Mouse (Mus musculus) intestine, embryonic 14.5 days (tissue): Measurements from ENCODE around the gene Zbtb32. TPM values are rescaled to one million over a fixed set of nuclear protein-coding genes. Genes with fewer than 3 reads are reported as not detected.

Experiments used
- ATAC-seq: fragments of 200-750 bp; cut with Nextera tagmentation; replicated peaks from 2 replicates; pipeline ENCODE4 v1.8.0; 2017; ENCODE audit warnings: low read depth, moderate number of reproducible peaks, moderate TSS enrichment, moderate library complexity; ENCODE audit not compliant: low FRiP score, low TSS enrichment
- DNase-seq: peaks from one replicate; pipeline ENCODE4 v3.0.0-alpha.2; 2018; ENCODE audit warnings: low spot score
- H3K27ac ChIP-seq: fragments of 300-500 bp; sonication (generic); 2 replicates; pipeline ENCODE4 v1.5.1; 2014; ENCODE audit warnings: low read depth, mild to moderate bottlenecking, control low read depth
- H3K27me3 ChIP-seq: fragments of 300-500 bp; sonication (generic); replicated peaks from 2 replicates; pipeline ENCODE4 v1.6.1; 2014; ENCODE audit warnings: low read length, control low read depth; ENCODE audit not compliant: control insufficient read depth, insufficient read depth
- H3K36me3 ChIP-seq: fragments of 300-500 bp; sonication (generic); 2 replicates; pipeline ENCODE4 v1.6.1; 2014; ENCODE audit warnings: low read length, control low read depth; ENCODE audit not compliant: control insufficient read depth, insufficient read depth
- H3K4me1 ChIP-seq: fragments of 300-500 bp; sonication (generic); replicated peaks from 2 replicates; pipeline ENCODE4 v1.6.1; 2014; ENCODE audit warnings: low read length, control low read depth, mixed read lengths; ENCODE audit not compliant: control insufficient read depth, insufficient read depth
- H3K4me2 ChIP-seq: fragments of 300-500 bp; sonication (generic); 2 replicates; pipeline ENCODE4 v1.6.1; 2014; ENCODE audit warnings: low read length
- H3K4me3 ChIP-seq: fragments of 300-500 bp; sonication (generic); 2 replicates; pipeline ENCODE4 v1.5.1; 2014; ENCODE audit warnings: low read depth, low read length, control low read depth, mixed read lengths
- H3K9ac ChIP-seq: fragments of 300-500 bp; sonication (generic); 2 replicates; pipeline ENCODE4 v1.6.1; 2014; ENCODE audit warnings: mild to moderate bottlenecking, low read length
- H3K9me3 ChIP-seq: fragments of 300-500 bp; sonication (generic); 2 replicates; pipeline ENCODE4 v1.6.1; 2016; ENCODE audit warnings: low read length, control low read depth; ENCODE audit not compliant: control insufficient read depth
- WGBS: fragments of 180-500 bp; shearing (Covaris S2); extraction: QIAGEN DNeasy Blood & Tissue Kit; methylation state at CpG from one replicate; pipeline ENCODE4 v1.1.7; 2014; 5-methylcytosine and 5-hydroxymethylcytosine counted together
- polyA plus RNA-seq: library from polyadenylated mRNA; unstranded; fragments of >200 nt; fragmentation: Nextera tagmentation; extraction: Ambion mirVana; gene quantifications from 2 replicates; pipeline ENCODE4 v1.2.1, GENCODE M21; 2014

Gene Zbtb32
- polyA plus RNA-seq, 1 experiment from 2014 or later: 0.83 TPM

DNA sequence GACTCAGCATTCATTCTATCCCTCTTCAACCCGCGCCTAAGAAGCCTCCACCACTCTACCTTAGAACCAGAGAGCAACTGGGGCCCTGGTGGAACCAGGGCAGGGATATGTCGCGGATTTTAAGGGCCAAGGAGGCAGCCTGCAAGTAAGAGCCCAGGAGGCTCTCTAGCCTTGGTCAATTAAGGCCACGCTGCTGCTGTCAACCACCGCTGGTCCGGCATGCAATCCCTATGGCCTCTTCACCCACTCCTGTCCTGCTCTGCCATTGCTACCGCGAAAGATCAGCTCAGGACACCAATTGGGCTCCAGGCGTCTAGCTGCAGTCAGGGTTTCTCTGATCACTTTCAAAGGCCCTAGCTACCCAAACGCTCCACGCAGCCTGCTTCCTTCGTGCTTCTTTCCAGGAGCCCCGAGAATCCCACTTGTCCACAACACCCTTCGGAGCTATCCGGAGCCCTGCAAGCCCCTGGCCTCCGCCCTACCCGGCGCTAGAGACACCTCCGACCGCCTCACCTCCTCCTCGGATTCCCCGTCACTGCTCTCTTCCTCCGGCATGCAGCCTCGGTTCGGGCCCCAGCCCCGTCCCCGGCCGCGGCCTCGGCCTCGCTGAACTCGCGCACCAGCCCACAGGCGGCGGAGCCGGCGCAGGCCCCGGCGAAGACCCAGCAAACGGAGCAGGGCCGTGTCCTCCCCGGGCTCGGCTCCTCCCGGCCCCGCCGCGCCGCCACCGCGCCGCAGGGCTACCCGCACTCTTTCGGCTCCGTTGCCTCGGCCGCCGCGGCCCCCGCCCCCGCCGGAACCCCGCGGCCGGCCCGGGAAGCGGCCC is 10.7 kb downstream of the Zbtb32 start:
- peak overlapping the region; percentile 95 for H3K9ac ChIP-seq
- peak overlapping the region; percentile 60 for H3K4me3 ChIP-seq
- H3K27ac ChIP-seq: peak overlapping the region; percentile 83
- WGBS: under 1% methylated on average over 56 of the region's 67 CpGs
- peak; percentile 33; the same call in 1 of the 2 replicates for ATAC-seq
- H3K9me3 ChIP-seq: no peaks in the 10 kb centered on the region
- H3K36me3 ChIP-seq: peaks cover 38% of the 10 kb centered on the region
- DNase-seq: peak; percentile 83
- H3K27me3 ChIP-seq: no peaks in the 10 kb centered on the region
- H3K4me1 ChIP-seq: peaks cover 14% of the 10 kb centered on the region
- peak overlapping the region; percentile 88 for H3K4me2 ChIP-seq

DNA sequence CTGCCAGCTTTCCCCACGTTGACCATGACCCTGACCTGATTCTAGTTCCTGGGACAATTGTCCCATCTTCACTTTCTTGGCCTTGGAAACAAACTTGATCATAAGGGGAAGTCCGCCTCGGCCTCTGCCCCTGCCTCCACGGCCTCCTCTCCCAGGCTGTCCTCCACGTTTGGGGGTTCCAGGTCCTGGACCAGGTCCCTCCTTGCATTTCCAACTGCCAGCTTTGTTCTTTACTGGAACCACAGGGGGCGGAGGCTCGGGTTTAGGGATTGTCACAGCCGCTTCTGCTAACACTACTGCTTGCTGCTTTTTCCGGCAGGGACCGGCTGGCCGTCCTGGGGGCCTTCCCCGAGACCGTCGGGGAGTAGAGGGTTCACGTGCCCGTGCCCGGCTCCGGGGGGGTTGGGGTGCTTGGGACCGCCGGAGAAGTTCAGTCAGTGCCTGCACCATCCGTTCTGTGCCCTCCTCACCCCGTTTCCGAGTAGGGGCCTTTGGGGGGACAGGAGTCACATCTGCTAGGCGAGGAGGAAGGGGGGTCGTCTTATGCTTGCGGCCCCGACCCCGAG is 12.2 kb downstream of the Zbtb32 start:
- no peak overlapping the region for H3K4me2 ChIP-seq
- no peaks in the 10 kb centered on the region for H3K27me3 ChIP-seq
- ATAC-seq: no peak
- H3K27ac ChIP-seq: no peak overlapping the region
- H3K9ac ChIP-seq: no peak overlapping the region
- no peak overlapping the region for H3K4me3 ChIP-seq
- peaks cover 14% of the 10 kb centered on the region for H3K4me1 ChIP-seq
- WGBS: 91% methylated on average over 28 of the region's 28 CpGs
- H3K9me3 ChIP-seq: no peaks in the 10 kb centered on the region
- H3K36me3 ChIP-seq: peaks cover 53% of the 10 kb centered on the region
- DNase-seq: no peak

DNA sequence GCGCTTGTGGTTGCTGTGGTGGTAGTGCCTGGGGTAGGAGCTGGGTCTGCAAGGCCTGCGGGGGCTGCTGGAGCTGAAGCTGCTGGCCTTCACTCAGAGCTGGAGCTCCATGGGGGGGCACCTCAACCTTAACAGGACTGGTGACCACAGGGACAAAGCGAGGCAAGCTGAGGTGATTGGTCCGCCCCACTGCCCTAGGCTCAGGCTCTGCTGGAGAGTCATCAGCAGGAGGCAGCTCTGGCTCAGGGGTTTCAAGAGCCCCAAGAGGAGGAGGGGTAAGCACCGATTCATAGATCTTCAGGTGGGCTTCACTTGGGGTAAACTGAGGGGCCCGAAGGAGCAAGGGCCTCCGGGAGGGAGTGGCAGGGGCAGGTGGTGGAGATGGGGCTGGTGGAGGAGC is 13.5 kb downstream of the Zbtb32 start:
- Histone ChIP-seq H3K27ac (no peak overlapping the region), H3K4me2 (no peak overlapping the region), H3K9me3 (no peaks in the 10 kb centered on the region), H3K36me3 (peaks cover 67% of the 10 kb centered on the region), H3K4me3 (no peak overlapping the region), H3K4me1 (peaks cover 14% of the 10 kb centered on the region), H3K9ac (no peak overlapping the region), H3K27me3 (no peaks in the 10 kb centered on the region)
- no peak for DNase-seq
- 92% methylated on average over 7 of the region's 7 CpGs for WGBS
- no peak for ATAC-seq

DNA sequence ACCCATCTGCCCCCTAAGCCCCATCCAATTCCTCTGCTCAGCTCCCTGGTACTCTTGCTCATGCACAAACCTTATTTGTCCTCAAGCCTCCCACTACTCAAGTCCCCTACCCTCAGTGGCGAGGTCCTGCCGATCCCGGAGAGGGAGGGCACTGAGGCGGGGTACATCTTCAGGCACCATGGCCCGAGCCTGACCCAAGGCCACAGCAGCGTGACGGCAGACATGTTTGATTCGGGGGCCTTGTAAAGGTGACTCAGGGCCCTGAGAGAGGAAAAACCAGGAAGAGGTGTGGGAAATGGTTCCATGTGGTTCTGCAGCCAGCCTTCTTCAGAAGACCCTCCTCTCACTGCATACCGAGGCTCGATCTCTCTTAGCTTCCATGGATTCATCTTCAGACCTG is 14.4 kb downstream of the Zbtb32 start:
- no peaks in the 10 kb centered on the region for H3K27me3 ChIP-seq
- H3K4me3 ChIP-seq: no peak overlapping the region
- DNase-seq (no peak), ATAC-seq (no peak)
- no peak overlapping the region for H3K27ac ChIP-seq
- no peak overlapping the region for H3K9ac ChIP-seq
- 94% methylated on average over 10 of the region's 10 CpGs for WGBS
- H3K9me3 ChIP-seq: no peaks in the 10 kb centered on the region
- peaks cover 10% of the 10 kb centered on the region for H3K4me1 ChIP-seq
- H3K36me3 ChIP-seq: peaks cover 75% of the 10 kb centered on the region
- H3K4me2 ChIP-seq: no peak overlapping the region

DNA sequence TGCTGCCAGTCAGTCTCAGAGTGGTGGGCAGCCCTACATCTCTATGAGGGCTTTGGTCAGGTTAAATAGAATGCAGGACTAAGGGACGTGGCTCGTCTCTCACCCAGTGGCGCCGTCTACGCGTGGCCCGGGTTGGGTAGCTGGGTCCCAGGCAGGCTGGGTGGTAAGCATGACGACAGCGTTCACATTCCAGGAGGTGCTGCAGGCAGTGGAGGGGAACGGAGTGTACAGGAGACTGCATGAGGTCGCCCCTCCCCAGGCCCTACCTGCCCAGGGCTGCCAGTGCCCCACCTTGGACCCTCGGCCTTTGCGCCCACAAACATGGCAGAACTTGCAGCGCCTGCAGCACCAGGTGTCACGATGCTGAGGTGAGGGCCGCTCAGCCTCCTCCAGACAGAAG is 17.2 kb downstream of the Zbtb32 start:
- peaks cover 100% of the 10 kb centered on the region for H3K36me3 ChIP-seq
- no peak for DNase-seq
- H3K9me3 ChIP-seq: no peaks in the 10 kb centered on the region

DNA sequence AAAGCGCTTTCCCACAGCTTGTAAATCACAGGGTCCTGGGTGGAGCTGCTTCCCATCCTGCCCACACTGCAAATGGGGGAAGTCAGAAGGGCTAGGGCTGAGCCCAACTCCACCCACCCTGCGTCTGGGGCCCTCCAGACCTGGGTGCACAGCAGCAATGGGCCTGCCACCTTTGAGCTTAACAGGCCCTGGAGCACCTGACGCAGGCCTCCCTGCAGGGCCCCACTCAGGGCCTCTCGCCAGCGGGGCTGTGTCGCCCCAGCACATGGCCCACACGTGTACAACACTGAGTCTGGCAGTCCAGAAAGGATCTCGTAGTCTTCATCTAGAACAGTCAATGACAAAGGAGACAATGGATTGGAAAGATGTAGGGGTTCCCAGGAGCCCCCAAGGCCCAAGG is 18.8 kb downstream of the Zbtb32 start:
- Histone ChIP-seq H3K9me3 (no peaks in the 10 kb centered on the region), H3K4me2 (no peak overlapping the region), H3K4me1 (no peaks in the 10 kb centered on the region), H3K36me3 (peaks cover 100% of the 10 kb centered on the region), H3K4me3 (no peak overlapping the region), H3K27me3 (no peaks in the 10 kb centered on the region), H3K9ac (no peak overlapping the region), H3K27ac (no peak overlapping the region)
- ATAC-seq: no peak
- DNase-seq: no peak
- WGBS: 88% methylated on average over 8 of the region's 8 CpGs

More for the DNA sequence above, 17.2 kb downstream of the Zbtb32 start:
- ATAC-seq: no peak
- no peak overlapping the region for H3K4me3 ChIP-seq
- no peak overlapping the region for H3K9ac ChIP-seq
- no peaks in the 10 kb centered on the region for H3K27me3 ChIP-seq
- no peak overlapping the region for H3K27ac ChIP-seq
- 94% methylated on average over 16 of the region's 16 CpGs for WGBS
- H3K4me1 ChIP-seq: no peaks in the 10 kb centered on the region
- no peak overlapping the region for H3K4me2 ChIP-seq

DNA sequence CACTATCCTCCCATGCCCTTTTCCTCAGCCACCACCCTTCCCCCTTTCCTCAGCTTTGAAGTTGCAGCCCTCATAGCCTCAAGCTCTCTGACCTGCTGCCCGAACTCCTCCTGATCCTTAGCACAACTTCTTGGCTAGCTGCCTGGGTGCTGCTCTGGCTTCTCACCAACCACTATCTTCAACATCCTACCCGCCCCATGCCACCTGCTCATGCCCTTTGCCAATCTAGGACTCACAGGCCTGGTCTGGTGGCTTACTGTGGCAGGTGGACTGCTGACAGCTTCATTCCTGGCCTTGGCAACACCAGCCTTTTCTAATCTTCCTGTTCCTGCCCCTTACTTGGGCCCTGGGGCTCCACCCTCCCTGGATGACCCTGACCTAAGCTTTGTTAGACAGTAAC is 25.7 kb downstream of the Zbtb32 start:
- no peaks in the 10 kb centered on the region for H3K4me1 ChIP-seq

DNA sequence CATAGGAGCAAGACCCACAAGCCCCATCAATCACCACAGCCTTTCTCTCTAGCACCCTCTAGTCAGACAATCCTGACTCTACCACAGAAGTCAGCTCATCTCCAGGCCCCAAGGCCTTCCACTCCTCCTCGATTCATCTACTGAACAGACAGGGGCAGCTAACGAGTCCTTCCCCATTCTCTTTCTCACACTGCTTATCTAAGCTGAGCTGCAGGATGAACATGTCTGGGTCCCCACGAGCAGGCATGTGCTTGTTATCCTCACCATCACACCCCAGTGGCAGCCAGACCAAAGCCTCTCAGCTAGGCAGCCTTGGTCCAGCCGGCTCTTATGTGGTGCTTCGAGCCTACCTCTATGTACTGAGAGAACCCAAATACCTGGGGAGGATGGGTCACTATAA is 26.3 kb downstream of the Zbtb32 start:
- Histone ChIP-seq H3K36me3 (peaks cover 97% of the 10 kb centered on the region), H3K4me3 (no peak overlapping the region), H3K27me3 (no peaks in the 10 kb centered on the region), H3K9me3 (no peaks in the 10 kb centered on the region), H3K9ac (no peak overlapping the region), H3K27ac (no peak overlapping the region), H3K4me1 (no peaks in the 10 kb centered on the region), H3K4me2 (no peak overlapping the region)
- ATAC-seq (no peak), DNase-seq (no peak)
- 81% methylated on average over 5 of the region's 5 CpGs for WGBS

More for the DNA sequence above, 25.7 kb downstream of the Zbtb32 start:
- H3K36me3 ChIP-seq: peaks cover 100% of the 10 kb centered on the region
- ATAC-seq: no peak
- no peak overlapping the region for H3K9ac ChIP-seq
- no peak for DNase-seq
- H3K4me2 ChIP-seq: no peak overlapping the region
- H3K27ac ChIP-seq: no peak overlapping the region
- no peak overlapping the region for H3K4me3 ChIP-seq
- no peaks in the 10 kb centered on the region for H3K27me3 ChIP-seq
- WGBS: 86% methylated on average over 2 of the region's 2 CpGs
- no peaks in the 10 kb centered on the region for H3K9me3 ChIP-seq

DNA sequence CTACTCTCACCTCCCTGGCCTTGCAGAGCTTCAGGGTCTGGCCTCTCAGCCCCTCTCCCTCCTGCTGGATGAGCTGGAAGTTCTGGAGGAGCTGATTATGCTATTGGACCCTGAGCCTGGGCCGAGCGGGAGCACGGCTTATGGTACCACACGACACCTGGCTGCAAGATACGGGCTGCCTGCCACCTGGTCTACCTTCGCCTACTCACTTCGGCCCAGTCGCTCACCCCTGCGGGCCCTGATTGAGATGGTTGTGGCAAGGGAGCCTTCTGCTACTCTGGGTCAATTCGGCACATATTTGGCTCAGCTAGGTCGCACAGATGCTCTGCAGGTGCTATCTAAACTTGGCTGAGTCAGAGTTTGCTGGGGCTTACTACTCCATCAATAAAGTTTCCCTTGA is 31.2 kb downstream of the Zbtb32 start:
- Histone ChIP-seq H3K36me3 (peaks cover 69% of the 10 kb centered on the region), H3K9ac (no peak overlapping the region), H3K4me2 (no peak overlapping the region), H3K27ac (no peak overlapping the region), H3K9me3 (no peaks in the 10 kb centered on the region), H3K4me1 (peaks cover 5% of the 10 kb centered on the region; the same call in 1 of the 2 replicates), H3K4me3 (no peak overlapping the region), H3K27me3 (no peaks in the 10 kb centered on the region)
- ATAC-seq (no peak), DNase-seq (no peak)
- WGBS: 88% methylated on average over 11 of the region's 11 CpGs
